Mouse (Mus musculus) heart, adult 11 months (tissue): ENCODE measurements around the gene Fmnl1.
A peak's percentile ranks its signal among the peaks of the same experiment; 100 is the strongest.
"Not testable (repeated sequence)": the region's sequence is repeated elsewhere in the genome, so short reads cannot be mapped to it uniquely, and the experiment has no call there.

Experiments
- DNase-seq: peaks from one replicate; pipeline ENCODE4 v3.0.0; 2022

The Fmnl1 gene

DNA sequence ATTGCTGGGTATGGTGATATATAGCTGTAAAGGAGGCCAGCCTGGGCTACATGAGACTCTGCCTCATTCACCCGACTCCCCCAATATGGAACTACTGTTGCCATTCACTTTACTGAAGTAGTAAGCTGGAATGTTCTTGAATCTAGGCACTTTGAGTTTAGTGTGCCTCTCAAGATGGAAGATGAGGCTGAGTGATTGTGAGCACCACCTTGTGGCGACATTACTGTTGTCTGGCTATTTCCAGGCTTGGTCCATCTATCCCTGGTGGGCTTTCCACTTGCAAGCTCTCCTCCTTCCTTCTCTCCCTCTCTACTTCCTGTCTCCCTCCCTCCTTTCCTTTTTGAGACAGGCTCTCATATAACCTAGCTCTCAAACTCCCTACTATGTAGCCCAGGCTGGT, 14.0 kb downstream of the Fmnl1 start:
- no peak for DNase-seq

DNA sequence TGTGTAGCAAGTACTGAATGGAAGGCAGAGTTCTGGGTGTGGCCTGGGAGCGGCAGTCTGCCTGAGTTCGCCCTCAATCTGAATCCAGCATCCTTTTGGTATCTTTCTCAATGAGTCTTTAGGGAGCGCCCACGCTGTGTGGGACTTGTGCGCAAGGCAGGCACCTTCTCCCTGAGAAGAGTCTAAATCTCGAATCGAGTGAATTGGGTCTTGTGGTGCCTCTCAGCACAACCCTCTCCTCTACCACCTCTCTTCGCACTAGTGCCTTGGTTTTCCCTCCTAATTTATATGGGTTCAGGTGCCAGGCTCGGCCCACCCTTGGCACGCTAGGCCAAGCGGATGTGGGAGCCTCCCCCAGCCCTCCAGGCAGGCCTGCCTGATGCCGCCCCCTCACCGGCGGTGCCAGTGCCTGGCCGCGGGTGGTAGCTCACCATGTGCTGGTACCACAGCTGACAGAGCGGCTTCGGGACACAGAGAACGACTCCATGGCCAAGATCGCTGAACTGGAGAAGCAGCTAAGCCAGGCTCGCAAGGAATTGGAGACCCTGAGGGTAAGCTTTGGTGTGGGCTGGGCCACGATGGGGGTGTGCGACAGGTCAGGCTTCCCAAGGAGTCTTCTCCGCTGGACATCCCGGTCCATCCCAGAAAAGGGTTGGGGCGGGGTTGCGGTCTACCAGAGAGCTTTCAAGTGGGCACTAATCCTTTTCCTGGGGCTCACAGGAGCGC, 21.5 kb downstream of the Fmnl1 start:
- DNase-seq = no peak

DNA sequence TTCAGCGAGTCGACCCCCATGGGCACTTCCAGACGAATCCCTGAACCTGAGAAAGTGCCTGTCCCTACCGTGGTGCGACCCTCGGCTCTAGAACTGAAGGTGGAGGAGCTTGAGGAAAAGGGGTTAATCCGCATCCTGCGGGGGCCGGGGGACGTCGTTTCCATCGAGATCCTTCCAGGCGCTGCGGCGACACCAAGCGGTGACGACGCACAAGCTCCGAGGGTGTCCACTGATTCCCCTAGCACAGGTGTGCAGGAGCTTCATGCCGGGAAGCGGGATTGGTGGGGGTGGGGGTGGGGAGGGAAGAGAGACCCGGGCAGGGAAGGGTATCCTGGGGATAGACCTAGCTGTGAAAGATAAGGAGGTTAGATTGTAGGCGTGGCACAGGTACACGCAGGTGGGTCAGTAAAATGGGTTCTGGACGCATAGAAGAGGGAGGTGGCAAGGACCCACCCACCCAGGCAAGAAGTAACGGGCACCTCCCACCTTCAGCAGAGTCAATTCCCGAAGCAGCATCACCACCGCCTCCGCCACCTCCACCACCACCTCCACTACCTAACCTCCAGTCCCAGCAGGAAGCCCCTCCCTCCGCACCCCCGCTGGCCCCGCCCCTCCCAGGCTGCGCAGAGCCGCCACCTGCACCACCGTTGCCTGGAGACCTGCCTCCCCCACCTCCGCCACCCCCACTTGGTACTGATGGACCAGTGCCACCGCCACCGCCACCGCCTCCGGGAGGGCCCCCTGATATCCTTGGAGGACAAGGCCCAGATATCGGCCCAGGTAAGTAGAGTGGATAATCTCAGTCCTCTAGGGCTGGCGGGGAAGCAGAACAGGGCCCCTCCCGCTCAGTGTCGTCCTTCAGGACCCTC, 22.3 kb downstream of the Fmnl1 start:
- DNase-seq = no peak

DNA sequence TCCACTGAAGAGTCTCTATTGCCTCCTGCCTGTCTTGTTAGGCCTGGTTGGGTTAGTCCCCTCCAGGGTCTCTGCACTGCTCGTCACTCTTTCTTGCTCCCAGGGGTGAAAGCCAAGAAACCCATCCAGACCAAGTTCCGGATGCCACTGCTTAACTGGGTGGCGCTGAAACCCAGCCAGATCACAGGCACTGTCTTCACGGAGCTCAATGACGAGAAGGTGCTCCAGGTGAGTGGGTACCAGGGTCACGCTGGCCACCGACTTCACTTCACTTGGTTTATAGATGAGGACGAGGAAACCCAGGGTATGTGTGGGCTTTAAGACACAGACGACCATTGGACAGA, 22.9 kb downstream of the Fmnl1 start:
- no peak for DNase-seq

DNA sequence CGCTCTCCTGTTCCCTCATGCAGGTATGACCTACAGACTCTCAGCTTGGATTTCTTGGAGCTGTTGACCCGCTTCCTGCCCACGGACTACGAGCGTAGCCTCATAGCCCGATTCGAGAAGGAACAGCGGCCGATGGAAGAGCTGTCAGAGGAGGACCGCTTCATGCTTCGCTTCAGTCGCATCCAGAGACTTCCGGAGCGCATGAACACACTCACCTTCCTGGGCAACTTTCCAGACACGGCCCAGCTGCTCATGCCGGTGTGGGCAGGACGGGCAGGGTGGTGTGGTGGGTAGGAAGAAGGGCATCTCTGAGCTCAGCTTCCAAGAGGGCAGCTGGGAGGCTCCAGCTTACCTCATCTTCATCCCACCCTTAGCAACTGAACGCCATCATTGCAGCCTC, 24.3 kb downstream of the Fmnl1 start:
- DNase-seq = no peak

DNA sequence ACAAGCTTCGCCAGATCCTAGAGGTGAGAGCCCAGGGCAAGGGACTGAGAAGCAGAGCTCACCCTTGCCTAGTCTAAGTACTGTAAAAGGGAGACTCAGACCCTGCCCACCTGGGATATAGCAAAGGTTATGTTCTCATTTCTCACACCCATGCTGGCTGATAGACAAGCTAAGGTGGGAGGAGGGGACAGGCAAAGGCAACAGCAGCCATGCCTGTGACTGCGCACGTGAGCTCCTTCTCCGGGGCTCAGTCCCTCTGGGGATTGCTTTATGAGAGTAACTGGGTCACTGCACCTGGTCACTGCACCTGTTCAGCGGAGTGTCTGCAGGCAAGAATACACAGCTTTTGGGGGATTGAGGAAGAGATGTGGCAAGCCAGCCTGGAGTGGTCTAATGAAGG, 24.7 kb downstream of the Fmnl1 start:
- no peak for DNase-seq

DNA sequence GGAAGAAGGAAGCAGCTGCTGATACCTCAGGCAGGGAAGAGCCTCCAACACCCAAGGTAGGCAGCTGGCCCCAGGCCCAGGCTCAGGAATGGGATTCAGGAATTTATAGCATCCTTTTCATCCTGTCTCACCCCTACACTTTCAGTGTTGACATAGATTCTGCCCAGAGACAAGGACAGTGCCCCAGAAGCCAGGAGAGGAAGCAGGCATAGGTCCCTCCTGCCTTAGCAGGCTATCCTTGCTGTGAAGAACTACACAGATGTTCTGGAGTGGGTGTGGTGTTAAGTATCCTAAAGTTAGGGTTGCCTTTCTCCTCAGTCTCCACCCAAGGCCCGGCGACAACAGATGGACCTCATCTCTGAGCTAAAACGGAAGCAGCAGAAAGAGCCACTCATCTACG, 26.4 kb downstream of the Fmnl1 start:
- DNase-seq = no peak

DNA sequence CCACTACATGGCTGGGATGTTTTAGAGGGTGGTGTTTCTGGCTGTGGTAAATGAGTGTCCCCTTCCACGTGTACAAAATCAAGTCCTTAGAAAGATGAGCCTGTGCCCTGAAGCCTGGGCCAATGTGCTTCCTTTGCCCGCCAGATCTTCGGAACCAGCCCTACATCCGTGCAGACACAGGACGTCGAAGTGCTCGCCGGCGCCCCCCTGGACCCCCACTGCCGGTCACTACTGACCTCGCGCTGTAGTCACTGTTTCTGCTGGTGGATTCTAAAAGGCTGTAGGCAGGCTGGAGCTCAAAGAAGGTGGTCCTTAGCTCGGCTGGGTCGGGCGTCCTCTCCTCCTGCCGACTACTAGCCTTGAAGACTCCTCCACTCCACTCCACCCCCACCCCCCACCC, 27.4 kb downstream of the Fmnl1 start:
- no peak for DNase-seq

DNA sequence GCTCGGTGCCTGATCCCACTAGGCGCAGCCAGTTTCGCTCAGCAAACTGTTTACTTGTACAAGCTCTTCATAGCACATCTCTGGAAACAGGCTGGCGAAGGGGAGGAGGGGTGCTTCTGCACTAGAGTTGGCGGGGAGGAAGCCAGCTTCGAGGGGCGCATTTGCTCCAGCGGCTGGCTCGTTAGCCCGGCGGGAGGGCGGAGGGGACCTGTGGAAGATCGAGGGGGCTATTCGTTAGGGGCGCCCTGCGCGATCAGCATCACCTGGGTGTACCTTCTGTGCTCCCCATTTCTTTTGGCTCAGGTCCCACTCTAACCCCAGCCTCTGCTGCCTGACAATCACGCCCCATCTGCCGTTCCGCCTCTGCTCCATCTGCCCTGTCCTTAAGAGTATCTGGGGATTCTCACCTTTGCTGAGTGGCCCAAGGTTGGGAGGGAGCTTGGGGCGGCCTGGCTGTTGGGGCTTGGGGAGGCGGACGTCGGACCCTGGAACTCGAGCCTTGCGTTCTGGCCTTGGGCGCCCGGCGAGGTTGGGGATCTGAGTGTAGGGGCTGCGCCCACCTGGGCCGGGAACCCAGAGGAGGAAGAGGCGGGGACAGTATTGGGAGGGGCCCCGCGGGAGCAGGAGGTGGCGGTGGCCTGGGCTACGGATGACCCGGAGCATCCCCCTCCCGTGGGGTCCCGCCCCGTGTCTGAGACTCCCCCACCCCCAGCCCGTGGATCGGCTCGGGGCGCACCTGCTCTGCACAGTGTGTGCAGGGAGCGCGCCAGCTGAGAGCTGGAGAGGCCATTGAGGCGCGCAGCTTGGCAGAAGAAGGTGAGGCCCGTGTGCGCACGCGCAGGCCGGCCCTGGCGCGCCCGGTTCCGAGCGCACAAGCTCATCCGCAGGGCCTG, 28.2 kb downstream of the Fmnl1 start:
- DNase-seq = peak; percentile 94

DNA sequence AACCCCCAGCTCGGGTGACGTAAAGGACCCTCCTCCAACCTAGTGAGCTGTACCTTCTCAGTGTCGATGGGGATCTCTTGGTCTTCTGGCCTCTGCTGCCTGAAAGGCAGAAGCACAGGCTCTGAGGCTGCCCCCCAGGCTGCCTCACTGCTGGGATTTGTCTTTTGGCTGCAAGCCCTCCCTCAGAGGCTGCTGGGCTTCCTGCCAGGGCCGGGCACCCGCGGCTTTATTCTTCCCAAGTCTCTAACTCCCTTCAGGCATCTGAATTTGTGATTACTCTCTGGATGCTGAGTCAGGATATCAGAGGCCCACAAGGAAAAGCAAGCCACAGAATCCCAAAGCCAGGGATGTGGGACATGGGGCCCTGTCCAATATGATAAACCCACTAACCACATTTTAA, 30.8 kb downstream of the Fmnl1 start:
- DNase-seq = no peak

DNA sequence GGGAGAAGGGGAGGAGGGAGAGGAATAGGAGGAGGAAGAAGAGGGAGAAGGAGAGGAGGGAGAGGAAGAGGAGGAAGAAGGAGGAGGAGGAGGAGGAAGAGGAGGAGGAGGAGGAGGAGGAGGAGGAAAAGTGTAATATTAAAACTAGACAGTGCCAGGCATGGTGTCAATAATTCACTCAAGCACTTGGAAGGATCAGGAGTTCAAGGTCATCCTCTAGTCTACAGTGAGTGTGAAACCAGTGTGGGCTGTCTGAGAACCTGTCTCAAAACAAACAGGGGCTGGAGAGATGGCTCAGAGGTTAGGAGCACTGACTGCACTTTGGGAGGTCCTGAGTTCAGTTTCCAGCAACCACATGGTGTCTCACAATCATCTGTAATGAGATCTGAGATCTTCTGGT, 31.5 kb downstream of the Fmnl1 start:
- DNase-seq = no peak

DNA sequence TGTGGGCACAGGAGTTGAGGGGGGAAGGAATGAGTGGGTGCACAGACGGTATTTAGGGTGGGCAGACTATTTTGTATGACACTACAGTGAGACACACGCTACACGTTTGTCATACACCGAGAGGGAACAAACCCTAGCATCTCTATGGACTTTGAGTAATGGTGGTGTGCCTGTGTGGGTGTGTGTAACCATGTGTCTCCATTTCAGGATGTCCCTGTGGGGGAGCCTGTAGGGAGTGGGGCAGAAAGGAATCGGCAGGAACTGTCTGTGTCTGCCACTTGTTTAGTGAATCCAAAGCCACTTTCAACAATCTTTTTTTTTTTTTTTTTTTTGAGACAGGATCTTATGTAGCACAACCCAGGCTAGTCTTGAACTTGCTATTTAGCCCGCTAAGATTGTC, 35.3 kb downstream of the Fmnl1 start:
- DNase-seq = no peak

DNA sequence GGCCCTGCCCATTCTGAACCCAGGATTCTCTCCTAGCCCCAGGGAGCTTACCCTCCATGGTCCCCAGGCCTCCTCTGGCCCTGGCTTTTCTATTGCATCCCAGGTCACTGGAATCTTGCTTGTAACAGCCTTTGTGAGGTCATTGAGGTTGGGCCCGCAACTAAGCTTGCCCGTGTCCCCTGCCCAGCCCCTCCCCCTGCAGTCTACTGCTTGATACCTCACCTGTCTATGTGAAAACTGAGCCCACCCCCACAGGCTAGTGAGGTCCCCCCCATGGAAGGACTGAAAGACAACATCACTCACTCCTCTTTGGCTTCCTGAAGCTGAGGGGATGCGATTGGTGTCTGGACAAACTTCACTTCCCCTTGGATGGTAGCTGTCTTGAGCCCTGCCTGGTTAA, 37.6 kb downstream of the Fmnl1 start, which contains the start of gene 1700023F06Rik:
TSS of gene 1700023F06Rik (minus strand) at position 101 of the 400 bp plus-strand sequence.
- DNase-seq = no peak

DNA sequence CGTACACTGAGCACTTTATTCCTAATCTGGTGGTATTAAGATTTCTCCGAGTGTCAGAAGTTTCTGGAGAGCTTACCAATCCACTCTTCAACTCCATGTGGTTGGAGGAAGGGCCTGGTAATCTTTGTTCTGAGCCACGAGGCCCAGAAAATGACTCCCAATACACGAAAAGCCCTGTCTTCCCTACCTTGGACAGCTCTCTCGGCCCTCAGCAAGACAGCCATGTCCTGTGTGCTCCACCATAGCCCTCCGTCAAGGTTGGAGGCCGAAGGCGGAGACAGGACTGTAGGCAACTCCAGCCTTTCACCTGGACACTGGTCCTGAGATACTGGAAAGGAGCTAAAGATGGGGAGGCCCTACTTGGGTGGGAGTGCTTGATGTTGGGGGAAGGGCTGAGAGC, 39.4 kb downstream of the Fmnl1 start:
- no peak for DNase-seq

DNA sequence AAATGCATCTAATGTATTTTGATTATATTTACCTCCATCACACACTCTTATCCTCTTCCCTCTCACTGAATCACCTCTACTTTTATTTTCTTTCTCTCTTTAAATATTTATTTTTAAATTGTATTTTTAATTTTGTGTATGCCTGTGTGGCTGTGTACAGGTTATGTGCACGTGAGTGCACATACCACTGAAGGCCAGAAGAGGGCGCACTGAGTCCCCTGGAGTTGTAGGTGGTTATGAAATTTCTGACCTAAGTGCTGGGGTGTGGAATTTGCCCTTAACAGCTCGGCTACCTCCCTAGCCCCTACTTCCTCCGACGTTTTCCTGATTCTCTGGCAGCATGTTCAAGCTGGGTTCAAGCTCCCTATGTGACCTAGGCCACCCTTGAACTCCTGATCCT, 42.8 kb downstream of the Fmnl1 start:
- DNase-seq = no peak

DNA sequence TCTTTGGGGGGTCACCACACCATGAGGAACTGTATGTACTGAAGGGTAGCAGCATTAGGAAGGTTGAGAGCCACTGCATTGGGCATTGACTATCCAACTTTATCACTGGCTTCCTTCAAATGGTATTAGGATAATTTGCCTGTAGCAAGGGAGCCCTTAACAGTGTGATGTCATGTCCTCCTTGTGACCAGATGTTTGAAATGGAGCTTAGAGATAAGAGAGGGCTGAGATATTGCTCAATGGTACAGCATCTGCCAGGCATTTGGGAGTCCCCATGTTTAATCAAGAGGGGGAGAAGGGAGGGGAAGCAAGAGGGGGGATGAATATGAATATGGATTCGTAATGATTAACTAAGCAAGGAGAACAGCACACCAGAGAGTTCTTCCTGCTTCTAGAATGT, 44.4 kb downstream of the Fmnl1 start:
- peak; percentile 92 for DNase-seq

DNA sequence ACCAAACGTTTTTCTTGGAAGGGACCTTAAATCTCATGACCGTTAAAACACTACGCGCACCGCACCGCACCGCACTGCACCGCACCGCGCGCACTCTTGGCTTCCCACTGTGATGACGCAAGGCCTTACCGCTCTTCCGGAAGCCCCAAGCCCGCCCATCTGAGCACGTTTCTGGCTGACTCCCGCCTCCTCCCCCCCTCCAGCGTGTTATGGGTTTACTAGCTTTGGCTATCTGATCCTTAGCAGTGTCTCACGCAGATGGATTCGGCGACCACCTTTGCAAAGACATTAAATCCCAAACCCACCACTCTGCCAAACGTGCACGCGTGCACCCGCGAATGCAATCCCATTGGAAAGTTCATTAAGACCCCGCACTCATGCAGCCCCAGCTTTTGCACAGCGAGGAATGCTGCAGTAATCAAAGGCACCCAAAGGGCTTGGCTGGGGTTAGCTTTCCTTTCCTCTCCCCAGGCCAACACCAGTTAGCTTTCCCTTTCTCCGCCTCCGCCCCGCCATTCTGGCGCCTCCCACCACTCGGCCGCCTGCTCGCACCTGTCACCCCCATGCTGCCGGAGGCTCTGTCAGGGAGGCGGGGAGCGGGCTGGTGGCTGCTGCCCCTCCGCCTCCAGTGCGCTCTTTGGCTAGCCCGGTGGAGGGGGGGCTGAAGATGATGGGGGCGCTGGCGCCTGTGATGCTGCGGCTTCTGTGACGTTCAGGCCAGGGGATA, 47.0 kb downstream of the Fmnl1 start, which contains the start of gene Spata32:
TSS of gene Spata32 (minus strand) at position 643 of the 727 bp plus-strand sequence.
- peak; percentile 96 for DNase-seq

DNA sequence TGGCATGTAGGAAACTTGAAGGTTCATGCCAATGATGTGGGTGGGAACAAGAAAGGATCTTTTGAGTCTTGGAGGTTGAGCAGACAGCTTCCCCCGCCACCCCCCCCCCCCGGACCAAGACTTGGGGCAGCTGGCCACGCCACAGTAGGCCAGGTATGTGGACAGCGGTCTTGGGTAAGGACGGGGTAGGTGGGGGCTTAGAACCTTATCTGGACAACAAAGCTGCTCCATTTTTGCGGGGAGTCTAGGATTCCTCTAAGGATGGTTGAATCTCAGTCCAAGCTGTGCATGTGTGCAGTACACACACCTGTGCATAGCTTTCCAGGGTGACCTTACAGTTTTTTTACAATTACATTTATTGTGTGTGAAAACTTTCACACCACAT, 47.6 kb downstream of the Fmnl1 start:
- no peak for DNase-seq

DNA sequence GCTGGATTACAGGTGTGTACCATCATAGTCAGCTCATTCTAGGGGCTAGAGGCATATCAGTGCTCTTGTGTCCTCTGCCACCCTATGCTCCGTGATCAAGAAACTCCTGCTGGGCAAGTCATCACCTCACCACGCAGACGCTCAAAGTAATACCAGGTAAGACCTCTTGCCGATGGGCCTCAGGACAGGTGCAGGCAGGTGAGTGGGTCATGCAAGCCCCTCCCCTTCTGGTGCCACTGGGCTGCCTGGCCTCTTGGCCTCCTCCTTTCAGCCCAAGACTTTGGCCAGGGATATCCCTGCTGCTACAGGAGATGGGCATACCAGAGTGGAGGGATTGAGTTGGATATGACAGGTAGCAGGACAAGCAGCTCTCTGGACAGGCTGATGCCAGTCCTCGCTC, 48.4 kb downstream of the Fmnl1 start:
- DNase-seq = peak; percentile 93

DNA sequence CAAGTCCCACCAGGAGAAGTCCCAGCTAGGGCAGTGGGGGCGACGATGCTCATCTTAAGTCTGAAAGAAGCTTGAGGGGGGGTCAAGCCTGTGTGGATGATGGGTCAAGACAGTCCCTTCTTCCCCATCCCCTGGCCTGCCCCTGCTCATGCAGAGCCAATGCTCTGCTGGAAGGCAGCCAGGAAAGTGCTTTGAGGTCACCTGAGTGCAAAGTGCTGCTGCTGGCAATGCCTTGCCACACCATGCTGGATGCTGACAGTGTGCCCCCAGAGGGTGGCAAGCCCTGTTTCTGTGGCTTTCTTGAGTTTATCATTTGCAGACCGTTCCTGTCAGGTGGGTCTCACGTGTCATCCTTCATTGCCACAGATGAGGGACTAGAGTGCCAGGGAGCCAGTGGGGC, 49.1 kb downstream of the Fmnl1 start:
- DNase-seq = no peak

DNA sequence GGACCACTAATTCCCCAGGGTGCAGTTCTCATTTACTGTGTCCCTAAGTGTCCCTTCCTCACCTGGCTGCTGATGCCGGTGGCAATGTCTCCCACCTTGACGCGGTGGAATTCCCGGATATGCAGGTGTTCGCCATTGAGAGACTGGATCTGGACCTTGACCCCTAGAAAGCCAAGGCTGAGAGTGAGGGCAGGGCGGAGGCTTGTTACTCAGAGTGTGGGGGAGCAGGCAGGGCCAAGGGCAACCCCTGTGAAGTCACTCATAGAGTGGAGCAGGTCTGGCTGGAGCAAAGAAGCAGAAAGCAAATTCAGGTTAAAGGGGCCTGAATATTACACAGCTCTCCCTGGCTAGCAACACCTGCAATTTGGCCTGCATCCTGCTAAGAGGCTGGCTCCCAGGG, 50.5 kb downstream of the Fmnl1 start:
- DNase-seq = no peak

DNA sequence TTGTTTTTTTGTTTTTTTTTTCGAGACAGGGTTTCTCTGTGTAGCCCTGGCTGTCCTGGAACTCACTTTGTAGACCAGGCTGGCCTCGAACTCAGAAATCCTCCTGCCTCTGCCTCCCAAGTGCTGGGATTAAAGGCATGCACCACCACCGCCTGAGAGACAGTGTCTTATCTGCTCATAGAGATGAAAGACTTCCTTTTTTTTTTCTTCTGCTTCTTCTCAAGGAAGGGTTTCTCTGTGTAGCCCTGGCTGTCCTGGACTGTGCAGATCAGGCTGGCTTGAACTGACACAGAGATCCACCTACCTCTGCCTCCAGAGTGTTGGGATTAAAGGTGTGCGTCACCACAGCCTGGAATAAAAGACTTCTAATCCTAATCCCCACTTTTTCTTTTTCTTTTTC, 51.8 kb downstream of the Fmnl1 start:
- not testable (repeated sequence) for DNase-seq

DNA sequence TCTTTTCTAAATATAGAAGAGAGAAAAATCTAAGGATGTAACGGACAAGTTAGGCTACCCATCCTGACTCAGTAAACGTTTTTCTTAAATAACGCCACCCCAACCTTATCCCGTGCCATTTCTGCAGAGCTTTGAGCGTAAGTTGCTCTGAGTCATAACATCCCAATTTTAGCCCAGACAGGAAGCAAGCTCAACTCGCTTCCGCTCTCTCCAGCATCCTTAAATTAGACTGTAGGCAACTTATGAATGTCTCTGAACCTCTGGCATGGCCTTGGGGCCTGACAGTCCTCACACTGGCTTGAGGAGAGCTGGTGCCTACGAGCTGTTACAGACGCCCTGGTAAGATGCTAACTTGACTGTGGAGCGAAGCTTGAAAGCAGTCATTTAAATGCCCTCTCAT, 52.5 kb downstream of the Fmnl1 start:
- peak; percentile 97 for DNase-seq
